Mouse (Mus musculus) kidney, postnatal 25 days (tissue): ENCODE data around the gene Sdr39u1.

Experiments used
- DNase-seq, 2 experiments: peaks; one replicate each; pipeline ENCODE4 v3.0.0; 2021; ENCODE audit warnings: mixed read lengths in 2 of 2

The Sdr39u1 gene

DNA sequence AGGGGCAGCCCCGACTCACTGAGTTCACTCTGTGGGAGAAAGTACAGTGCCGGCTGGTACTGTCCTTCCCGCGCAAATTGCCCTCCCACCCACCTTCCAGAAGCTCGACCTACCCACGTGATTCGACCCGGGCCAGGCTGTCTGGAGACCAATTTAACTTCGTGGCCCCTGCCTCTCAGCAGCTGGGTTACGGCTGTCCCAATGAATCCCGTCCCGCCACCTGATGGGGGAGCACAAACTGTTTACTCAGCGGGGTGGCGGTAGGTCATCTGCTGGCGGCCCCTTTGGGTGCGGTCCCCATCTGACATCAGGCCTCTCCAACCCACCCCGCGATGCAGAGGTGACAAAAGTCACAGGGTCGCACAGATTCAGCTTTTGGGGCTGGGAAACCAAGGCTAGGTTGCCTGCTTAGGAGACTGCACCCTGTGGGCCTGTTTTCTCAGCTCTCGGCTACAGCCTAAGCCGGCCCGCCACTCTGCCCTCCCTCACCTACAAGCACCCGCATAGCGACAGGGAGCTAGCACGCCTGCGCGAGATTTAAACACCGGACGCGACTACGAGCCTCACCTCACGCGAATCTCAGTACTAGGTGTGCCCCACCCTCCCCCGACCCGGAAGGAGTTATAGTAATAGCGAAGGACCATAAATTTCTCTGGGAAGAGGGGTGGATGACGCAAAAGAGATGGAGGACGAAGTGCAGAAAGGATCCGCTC, at the start of gene Sdr39u1:
Gene Sdr39u1 (minus strand): TSS at position 593 of the 713 bp plus-strand sequence.
- DNase-seq = peak; percentile 90 to 96

GRCm38 (mm10) chr14:55946269-55946969, 46.3 kb upstream of the Sdr39u1 start:
- no peak for DNase-seq

DNA sequence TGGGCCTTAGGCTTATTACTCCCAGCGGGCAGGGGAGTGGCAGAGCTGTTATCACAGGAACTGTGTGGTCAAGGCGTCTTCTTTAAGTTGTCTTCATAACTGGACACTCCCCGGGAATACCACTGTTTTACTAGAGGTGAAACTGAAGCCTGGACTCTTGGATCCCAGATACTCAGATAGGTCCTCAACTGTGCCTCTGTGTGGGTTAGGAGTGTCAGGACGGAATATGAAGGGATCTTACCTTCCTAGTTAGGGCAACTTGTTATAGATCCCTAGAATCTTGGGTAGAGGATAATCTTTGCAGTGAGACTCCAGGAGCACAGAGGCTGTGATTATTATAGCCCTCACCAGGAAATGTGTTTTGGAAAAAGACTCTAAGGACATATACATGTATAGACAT, 44.5 kb upstream of the Sdr39u1 start, which contains the start of gene Cma1:
Gene Cma1 (minus strand): TSS at position 101 of the 400 bp plus-strand sequence.
- DNase-seq = no peak

GRCm38 (mm10) chr14:55943601-55944000, 43.5 kb upstream of the Sdr39u1 start:
- DNase-seq = no peak

- no peak for DNase-seq
Measured at GRCm38 (mm10) chr14:55940070-55940800, 40.1 kb upstream of the Sdr39u1 start.

- peak; percentile 48 to 74 for DNase-seq
Measured at GRCm38 (mm10) chr14:55933586-55933985, 33.5 kb upstream of the Sdr39u1 start.

GRCm38 (mm10) chr14:55929263-55929997, 29.3 kb upstream of the Sdr39u1 start:
- DNase-seq = no peak

GRCm38 (mm10) chr14:55926847-55927246, 26.8 kb upstream of the Sdr39u1 start:
- DNase-seq = no peak

DNA sequence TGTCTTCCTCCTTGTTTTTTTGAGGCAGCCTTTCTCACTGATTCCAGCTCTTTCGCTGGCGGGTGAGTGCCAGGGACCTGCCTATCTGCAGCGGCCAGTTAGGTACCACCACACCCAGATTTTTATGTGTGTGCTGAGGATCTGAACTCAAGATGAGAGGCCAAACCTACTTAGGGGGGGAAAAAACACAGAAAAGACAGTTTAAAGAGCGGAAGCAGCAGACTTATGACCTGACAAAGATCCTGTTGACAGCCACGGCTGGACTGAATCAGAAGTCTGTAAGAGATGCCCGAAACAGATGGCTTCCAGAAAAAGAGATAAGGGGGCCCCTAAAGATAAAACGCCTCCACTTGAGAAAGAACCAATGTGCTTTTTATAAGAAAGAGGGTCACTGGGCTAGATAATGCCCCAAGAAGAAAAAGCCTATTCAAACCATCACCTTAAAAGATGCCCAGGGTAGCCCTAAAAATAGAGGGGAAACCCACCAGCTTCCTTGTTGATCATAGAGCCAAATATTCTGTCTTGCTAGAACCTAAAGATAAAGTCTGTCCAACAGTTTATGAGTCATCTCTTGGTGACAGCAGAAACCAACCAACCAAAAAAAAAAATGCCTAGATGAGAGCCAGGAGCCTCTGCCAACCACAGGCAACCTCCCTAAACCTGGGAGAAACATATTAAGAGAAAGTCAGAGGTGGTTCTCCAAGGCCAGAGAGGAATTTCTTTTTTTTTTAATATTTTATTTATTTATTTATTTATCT, 22.6 kb upstream of the Sdr39u1 start:
- DNase-seq = no peak

- DNase-seq = peak; percentile 76 to 92
Measured at GRCm38 (mm10) chr14:55918240-55919082, 18.4 kb upstream of the Sdr39u1 start.

GRCm38 (mm10) chr14:55913406-55913805, 13.3 kb upstream of the Sdr39u1 start:
- no peak for DNase-seq

DNA sequence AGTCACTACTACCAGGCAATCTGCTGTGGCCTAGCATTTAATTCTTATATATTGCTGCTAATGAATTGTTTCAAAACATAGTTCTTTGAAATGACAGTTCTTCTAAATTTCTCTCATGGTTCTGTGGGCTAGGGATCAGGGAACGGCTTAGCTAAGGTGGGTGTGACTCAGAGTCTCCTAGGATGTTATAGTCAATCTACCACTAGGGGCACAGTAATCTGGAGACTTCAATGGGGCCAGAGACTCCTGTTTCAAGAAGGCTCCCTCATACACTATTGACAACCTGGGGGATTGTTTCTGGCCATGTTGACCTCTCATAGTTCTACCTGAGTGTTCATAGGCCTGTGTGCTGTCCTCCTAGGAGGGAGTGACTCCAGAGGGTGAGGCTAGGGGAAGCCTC, 5.4 kb upstream of the Sdr39u1 start:
- DNase-seq = no peak

DNA sequence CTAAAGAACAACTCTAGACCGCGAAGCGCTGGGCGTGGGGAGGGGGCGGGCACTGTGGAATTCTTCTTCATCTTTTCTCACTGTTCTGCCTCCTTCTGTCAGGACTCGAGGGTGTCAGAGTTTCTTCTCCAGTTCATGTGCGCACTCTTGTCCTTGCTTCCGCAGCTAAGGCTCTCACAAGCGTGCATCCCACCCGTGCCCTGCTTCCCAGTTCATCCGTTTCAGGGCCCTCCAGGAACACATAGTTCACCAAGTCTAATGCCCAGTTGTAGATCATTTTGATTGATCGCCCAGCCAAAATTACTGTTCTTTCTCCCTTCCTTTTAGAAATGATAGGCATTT, 292 bp upstream of the Sdr39u1 start:
- no peak for DNase-seq

DNA sequence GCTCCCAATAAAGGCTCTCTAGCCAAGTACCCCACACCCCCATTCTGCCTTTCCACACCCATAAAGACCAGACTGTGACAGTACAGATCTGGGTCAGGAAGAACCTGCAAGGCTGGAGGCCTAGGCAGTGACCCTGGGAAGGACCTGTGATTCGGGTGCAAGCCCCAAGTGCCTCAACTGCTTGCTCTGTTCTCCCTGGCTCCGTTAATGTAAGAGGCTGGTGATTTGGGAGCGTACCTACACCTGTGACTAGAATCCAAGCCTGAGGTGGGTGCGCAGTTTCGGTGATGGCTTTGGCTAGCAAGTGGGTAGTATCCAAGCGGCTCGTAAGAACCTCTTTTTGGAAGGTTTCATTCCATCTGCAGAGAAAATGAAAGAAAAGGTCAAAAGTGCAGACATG, 1.1 kb downstream of the Sdr39u1 start:
- no peak for DNase-seq

DNA sequence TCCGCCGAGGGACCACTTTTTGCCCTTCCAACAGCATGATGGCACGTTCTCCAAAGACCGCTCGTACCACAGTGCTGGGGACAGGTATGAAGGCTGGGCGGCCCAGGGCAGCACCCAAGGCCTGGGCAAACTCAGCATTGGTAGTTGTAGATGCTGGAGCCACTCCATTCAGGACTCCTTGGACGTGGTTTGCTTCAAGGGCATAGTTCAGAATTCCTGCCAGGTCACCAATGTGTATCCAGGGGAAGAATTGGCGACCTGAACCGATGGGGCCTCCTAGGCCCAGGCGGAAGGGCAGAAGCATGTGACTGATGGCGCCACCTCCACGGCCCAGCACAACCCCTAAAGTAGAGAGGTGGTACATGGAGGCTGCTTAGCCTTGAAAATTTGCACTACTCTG, 2.4 kb downstream of the Sdr39u1 start:
- peak in 1 of 2 experiments; percentile 60 for DNase-seq

DNA sequence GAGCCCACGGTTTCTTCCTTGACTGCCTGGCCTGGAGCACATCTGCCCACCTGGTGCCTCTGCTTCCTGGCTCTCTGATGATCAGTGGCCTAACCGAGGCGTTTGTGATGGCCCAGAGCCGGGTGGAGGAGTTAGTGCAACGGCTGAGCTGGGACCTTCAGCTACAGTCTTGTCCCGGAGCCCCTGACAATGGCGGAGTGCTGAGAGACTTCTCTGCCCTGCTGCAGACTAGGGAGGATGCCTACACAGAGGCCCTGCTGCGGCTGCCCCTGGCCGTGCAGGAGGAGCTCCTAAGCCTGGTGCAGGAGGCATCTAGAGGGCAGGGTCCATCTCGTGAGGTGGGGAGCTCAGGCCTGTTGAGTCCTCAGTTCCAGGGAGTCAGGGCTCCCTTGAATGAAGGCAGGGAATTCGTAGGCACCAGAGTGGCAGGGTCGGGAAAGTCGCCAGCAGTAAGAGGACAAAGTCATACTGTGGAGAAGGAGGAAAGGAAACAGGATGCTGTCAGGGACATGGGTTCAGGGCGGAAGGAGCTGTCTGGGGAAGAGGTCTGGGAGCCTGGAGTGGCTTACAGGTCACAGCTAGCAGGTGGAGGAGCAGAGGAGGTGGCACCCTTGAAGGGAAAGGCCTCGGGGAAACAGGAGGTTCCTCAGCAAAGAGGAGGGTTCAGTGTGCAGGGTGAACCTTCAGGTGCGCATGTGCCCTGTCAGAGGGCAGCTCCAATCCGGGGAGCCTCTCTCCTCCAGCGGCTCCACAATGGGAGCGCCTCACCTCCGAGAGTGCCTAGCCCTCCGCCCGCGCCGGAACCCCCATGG, 13.3 kb downstream of the Sdr39u1 start:
- peak in 1 of 2 experiments; percentile 47 for DNase-seq

DNA sequence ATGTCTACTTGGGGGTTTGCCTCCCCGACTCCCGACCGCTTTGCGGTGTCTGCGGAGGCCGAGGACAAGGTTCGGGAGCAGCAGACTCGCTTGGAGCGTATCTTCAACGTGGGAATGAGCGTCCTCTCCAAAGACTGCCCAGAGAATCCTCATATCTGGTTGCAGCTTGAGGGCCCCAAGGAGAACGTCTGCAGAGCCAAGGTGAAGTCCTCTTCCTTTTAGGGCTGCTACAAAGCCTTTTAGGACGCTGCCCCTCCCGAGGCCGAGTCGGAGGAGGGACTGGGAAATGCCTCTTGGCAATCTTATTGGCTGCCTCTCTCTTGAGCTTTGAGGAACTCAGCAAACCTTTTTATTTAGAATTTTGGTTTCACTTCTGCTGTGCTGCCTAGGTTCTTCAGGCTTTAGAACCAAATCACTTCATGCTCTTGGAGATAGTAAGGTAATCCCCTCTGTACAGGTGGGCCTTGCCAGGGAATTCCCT, 14.3 kb downstream of the Sdr39u1 start:
- DNase-seq = peak; percentile 62 to 76

- DNase-seq = no peak
Measured at GRCm38 (mm10) chr14:55885114-55885790, 14.8 kb downstream of the Sdr39u1 start.

- peak; percentile 92 to 97 for DNase-seq
Measured at GRCm38 (mm10) chr14:55884713-55885113, 15.4 kb downstream of the Sdr39u1 start, which contains the start of gene Khnyn. TSS of gene Khnyn (plus strand) at chr14:55884947.
